Mouse (Mus musculus) layer of hippocampus, adult 9-11 months (tissue): ENCODE results near the gene Cped1.
A peak's percentile ranks its signal among the peaks of the same experiment; 100 is the strongest.

Experiments
- DNase-seq: peaks from one replicate; pipeline ENCODE4 v3.0.0; 2022

Cped1 gene

GRCm38 (mm10) chr6:21985732-21986540, at the start of gene Cped1:
TSS of gene Cped1 (plus strand) at chr6:21985916.
- no peak for DNase-seq

GRCm38 (mm10) chr6:21937981-21938635, 47.6 kb upstream of the Cped1 start:
- DNase-seq, result no peak

- peak; percentile 100 for DNase-seq
These were observed 36.4 kb upstream of the Cped1 start, which contains the start of gene Ing3 for GRCm38 (mm10) chr6:21949226-21949731. TSS of gene Ing3 (plus strand) at chr6:21949571.

DNA sequence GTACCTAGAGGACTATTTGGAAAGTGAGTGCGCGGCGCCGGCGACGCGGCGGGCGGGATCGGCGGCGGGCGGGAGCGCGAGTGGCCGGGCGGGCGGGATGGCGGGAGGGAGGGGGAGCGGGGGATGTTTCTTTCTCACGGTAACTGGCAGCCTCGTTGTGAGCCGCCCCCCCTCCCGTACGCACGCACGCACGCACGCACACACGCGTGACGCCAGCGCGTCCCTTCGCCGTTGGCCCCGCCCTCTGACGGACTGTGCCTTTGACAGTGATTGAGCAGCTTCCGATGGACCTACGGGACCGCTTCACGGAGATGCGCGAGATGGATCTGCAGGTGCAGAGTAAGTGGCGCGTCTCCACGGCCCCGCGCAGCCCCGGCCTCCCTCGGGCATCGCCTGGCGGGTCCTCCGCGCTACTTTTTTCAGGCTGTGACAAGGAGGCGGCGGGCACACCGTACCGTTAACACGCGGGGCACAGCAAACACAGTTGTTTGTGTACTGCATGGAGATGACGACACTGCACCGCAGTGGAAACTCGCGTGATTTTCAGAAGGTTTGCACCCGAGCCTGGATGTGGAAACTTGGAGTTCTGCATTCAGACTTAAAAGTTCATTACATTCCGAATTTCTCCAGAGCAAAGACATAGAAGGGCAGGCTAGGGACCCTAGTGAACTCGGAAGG, 35.8 kb upstream of the Cped1 start:
- DNase-seq, result peak; percentile 98

- DNase-seq, result no peak
These were observed 35.0 kb upstream of the Cped1 start for GRCm38 (mm10) chr6:21950676-21951075.

GRCm38 (mm10) chr6:21955468-21955867, 30.2 kb upstream of the Cped1 start:
- no peak for DNase-seq

DNA sequence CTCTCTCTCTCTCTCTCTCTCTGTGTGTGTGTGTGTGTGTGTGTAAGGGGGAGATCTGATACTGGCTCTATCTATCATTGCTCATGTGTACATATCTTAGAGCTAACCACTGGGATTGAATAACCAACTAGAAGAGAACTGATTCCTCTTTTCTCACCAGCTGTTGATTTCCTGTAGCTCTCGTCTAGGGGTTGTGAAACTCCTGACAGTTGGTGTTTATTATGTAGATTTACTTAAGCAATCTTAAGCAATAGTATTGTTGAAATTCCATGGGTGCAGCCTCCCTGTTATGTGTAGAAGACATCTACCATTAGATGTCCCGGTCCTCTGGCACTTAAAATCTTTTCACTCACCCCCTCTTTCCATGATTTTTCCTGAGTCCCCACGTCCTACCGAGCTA, 26.8 kb upstream of the Cped1 start:
- DNase-seq, result no peak

- no peak for DNase-seq
These were observed 25.8 kb upstream of the Cped1 start for GRCm38 (mm10) chr6:21959909-21960308.

- DNase-seq, result no peak
These were observed 8.2 kb upstream of the Cped1 start for GRCm38 (mm10) chr6:21977532-21977931.

- DNase-seq, result no peak
These were observed 4.6 kb upstream of the Cped1 start for GRCm38 (mm10) chr6:21981114-21981513.

DNA sequence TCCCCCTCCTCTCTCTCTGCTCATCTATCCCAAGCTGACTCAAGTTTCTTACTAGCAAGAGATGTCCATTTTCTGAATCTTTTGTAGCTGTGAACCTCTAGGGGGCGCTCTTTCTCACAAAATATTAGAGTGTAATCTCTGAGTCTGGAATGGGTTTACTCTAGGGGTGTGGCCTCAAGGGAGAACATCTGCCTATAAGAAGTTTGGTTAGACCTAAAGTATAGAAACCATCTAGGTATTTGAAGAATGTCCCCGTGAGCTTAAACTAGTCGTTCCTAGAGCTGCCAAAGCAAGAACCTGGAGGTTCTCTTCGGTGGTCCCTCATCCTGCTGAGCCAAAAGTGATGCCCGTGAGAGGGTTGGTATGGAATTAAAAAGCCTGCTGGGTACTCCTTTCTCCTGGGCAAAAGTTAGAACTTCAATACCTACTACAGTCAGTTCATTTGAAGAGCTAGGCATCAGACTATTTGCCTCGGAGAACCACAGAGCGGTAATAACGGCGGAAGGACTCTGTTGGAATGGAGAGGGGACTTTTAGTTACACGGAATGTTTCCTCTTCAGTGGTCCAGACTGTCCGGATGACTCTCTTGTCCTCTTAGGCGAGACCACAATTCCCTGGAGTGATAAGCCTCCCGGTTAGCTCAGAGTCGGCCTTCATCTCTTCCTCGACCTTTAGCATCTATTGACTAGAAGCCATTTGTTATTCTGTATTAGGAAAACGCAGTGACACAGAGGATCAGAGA, 555 bp upstream of the Cped1 start:
- peak; percentile 34 for DNase-seq

DNA sequence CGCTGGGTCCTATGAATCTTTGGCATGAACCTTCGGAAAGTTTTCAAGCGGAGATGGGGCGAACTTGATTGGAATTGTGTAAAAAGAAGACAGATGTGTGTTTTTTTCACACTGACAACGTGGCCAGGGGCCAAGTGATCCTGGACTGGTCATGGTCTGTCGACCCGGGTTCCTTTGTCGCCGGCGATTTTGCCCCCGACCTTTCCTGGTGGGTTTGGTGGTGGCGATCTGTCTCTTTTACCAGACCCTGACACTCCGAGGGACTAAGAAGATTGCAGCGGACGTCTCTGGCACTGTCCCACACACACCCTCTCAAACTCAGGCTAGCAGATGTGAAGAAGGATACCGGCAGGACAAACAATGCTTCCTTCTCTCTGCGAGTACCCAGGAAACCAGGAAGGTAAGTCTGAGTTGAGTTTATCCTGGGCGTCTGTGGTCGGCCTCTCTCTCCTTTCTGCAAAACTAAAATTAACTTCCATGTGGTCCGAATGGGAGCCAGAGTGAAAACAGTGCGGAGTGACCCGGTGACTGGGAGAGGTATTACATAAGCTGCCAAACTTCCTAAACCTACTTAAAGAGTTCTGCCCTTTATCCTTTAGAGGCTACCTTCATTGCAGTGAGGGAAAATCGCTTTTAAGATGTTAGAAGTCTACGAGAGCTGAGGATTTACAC, 1.1 kb downstream of the Cped1 start:
- DNase-seq, result no peak

GRCm38 (mm10) chr6:21987554-21987953, 1.8 kb downstream of the Cped1 start:
- DNase-seq, result no peak

- DNase-seq, result no peak
These were observed 2.6 kb downstream of the Cped1 start for GRCm38 (mm10) chr6:21988296-21988695.

DNA sequence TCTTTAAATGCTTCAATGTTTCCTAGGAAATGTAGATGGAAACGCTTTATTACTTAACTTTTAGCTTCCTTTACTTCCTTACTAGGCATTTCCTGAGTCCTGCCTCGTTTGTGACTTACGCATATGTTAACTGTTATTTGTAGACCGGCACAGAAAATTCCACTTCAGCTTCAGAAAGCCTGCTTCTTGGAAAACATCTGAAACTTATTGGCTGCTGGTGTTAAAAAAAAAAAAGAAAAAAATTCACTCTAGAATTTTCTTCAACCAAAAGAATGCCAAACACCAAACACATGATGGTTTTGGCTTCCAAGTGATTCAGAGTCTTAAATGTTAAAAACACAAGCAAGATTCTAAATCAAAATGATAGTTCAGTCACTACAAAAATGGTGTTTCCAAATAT, 3.4 kb downstream of the Cped1 start:
- DNase-seq, result no peak

DNA sequence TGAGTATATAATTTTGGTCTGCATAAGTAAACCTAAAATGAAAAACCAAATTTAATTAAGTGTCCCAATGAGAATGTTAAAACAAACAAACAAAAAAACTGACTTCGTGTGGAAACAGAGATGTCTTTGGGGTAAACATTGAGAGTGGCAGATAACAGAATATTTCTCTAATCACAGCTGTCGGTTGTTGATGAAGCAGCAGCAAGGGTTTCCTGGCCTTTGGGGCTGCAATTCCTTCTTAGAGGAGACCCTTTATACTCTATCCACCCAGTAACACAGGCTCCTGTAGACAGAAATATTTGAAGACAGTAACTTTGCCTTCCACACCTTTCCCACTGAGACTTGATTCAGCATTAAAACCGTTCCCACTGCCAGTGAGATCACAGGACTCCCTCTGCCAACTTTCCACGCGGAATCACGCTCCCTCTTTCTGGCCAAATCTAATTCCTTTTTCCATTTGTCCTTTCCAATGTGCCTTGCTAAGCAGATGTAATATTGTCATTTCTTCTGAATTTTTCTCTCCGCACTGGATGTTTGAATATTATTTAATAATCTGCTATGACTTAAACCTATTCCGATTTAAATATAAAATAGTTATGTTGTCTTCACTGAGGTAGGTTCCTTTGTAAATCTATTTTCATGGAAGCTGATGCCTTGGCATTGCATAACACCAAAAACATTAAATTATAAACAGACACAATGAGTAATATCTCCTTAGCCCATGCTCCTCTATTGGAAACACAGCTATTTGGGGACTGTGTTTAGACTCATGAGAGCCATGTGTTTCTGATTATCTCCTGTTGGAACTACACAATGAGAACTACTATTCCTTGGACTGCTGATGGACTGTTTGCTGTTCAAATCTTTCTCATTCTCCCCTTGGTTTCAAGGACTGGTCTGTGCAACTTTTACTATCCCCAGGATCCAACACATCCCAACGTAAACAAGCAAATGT, 4.7 kb downstream of the Cped1 start:
- no peak for DNase-seq

DNA sequence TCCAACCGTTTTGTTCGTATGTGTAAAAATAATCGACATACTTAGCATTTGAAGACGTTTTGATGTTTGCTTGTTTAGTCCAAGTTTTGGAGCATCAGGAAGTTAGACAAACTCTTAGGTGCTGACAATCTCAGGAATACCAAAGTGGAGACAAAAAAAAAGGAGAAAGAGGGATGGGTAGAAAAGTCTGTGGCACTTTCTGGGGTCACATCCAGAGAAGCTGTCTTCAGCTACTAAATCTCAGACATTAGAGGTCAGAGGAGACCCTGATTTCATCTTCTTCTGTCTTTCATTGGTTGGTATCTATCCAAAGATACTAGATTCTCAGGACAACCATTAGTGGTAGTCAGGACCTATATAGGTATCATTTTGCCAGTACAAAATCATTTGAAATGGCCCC, 5.4 kb downstream of the Cped1 start:
- DNase-seq, result no peak

GRCm38 (mm10) chr6:21993070-21993469, 7.4 kb downstream of the Cped1 start:
- DNase-seq, result no peak

DNA sequence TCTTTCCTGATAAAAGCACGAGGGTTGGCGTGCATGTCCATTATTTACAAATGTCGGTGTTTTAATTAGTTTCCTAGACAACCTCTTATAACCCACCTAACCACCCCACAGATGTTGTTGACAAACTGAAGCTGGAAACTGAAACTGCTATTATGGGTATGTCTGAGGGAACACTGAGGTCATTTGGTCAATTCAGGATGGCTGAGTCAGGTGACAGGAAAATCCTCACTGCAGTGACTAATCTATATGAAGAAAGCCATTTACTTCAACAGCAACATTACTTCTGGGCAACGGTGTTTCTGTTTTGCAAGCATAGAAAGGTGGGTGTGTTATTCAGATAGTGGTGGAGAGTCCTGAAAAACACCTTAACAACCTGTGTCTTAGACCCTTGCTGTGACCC, 12.4 kb downstream of the Cped1 start:
- DNase-seq, result no peak

DNA sequence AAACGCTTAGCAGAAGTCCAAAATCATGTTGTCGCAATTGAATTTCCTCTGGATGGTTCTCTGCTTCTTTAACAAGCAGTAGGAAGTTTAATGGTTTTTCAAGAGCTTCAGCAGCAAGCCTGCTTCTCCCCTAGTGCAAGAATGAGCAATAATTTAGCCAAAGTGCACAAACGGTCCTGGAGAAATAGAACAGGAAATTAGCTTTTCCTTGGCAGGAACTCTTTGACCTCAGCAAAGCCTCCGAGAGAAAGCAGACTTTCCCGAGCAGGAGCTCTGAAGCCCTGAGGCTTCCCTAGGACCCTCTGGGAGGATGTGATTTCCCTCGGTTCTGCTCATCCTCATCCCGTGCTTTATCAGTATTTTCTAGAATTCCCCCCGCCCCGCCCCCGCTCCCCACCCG, 13.3 kb downstream of the Cped1 start:
- no peak for DNase-seq

- no peak for DNase-seq
These were observed 14.4 kb downstream of the Cped1 start for GRCm38 (mm10) chr6:22000086-22000485.
